Mouse (Mus musculus) forebrain, postnatal 0 days (tissue): ENCODE measurements around the gene Emp3. TPM values are rescaled to one million over a fixed set of nuclear protein-coding genes. Genes with fewer than 3 reads are reported as not detected.

Experiments
- ATAC-seq: fragments of 200-750 bp; cut with Nextera tagmentation; 2 replicates; pipeline ENCODE4 v1.8.0; 2017; ENCODE audit warnings: mild to moderate bottlenecking, moderate library complexity
- DNase-seq: peaks from one replicate; pipeline ENCODE4 v3.0.0-alpha.2; 2015
- H3K27ac ChIP-seq: fragments of 300-500 bp; sonication (generic); 2 replicates; pipeline ENCODE4 v1.5.1; 2014; ENCODE audit warnings: low read depth, mild to moderate bottlenecking, antibody characterized with exemption, low read length, moderate library complexity, mixed read lengths
- H3K27me3 ChIP-seq: fragments of 300-500 bp; sonication (generic); 2 replicates; pipeline ENCODE4 v1.6.1; 2014; ENCODE audit warnings: mild to moderate bottlenecking, low read length, mixed read lengths; ENCODE audit not compliant: insufficient read depth
- H3K36me3 ChIP-seq: fragments of 300-500 bp; sonication (generic); 2 replicates; pipeline ENCODE4 v1.6.1; 2014; ENCODE audit warnings: mild to moderate bottlenecking, moderate library complexity; ENCODE audit not compliant: insufficient read depth
- H3K4me1 ChIP-seq: fragments of 300-500 bp; sonication (generic); 2 replicates; pipeline ENCODE4 v1.6.1; 2014; ENCODE audit warnings: antibody characterized with exemption; ENCODE audit not compliant: insufficient read depth
- H3K4me2 ChIP-seq: fragments of 300-500 bp; sonication (generic); 2 replicates; pipeline ENCODE4 v1.6.1; 2014; ENCODE audit warnings: low read depth, mild to moderate bottlenecking, moderate library complexity
- H3K4me3 ChIP-seq: fragments of 300-500 bp; sonication (generic); 2 replicates; pipeline ENCODE4 v1.5.1; 2014; ENCODE audit warnings: low read depth, low read length, mixed read lengths
- H3K9ac ChIP-seq: fragments of 300-500 bp; sonication (generic); 2 replicates; pipeline ENCODE4 v1.6.1; 2014; ENCODE audit warnings: mild to moderate bottlenecking
- H3K9me3 ChIP-seq: fragments of 300-500 bp; sonication (generic); 2 replicates; pipeline ENCODE4 v1.6.1; 2016; ENCODE audit warnings: low read length
- CTCF ChIP-seq: sonication (generic); IDR thresholded peaks from 2 replicates; pipeline ENCODE4 v1.5.1; 2016; ENCODE audit warnings: antibody characterized with exemption, control low read depth, low read depth
- WGBS: fragments of 180-500 bp; shearing (Covaris S2); extraction: QIAGEN DNeasy Blood & Tissue Kit; methylation state at CpG from one replicate; pipeline ENCODE4 v1.1.7; 2014; 5-methylcytosine and 5-hydroxymethylcytosine counted together
- polyA plus RNA-seq: library from polyadenylated mRNA; unstranded; fragments of >200 nt; fragmentation: Nextera tagmentation; extraction: Ambion mirVana; gene quantifications from 2 replicates; pipeline ENCODE4 v1.2.1, GENCODE M21; 2015
- total RNA-seq: library from RNA; depleted of rRNA; stranded (reverse); fragments of >200 nt; gene quantifications from 2 replicates; pipeline ENCODE4 v1.2.3, GENCODE M21; 2014; rRNA removed

The Emp3 gene
- total and polyA plus RNA-seq, 2 experiments from 2014 or later, result 22.7 to 24.9 TPM

GRCm38 (mm10) chr7:45869787-45870186 is 51.4 kb downstream of the Emp3 start:
- peak overlapping the region; percentile 29; the same call in 1 of the 2 replicates for H3K27ac ChIP-seq
- peaks cover 30% of the 10 kb centered on the region for H3K4me1 ChIP-seq
- H3K4me2 ChIP-seq, result peak overlapping the region; percentile 85
- H3K9ac ChIP-seq, result peak overlapping the region; percentile 61
- peaks cover 5% of the 10 kb centered on the region; the same call in 1 of the 2 replicates for H3K36me3 ChIP-seq
- 3% methylated on average over 14 of the region's 14 CpGs for WGBS
- no peak for DNase-seq
- H3K27me3 ChIP-seq, result no peaks in the 10 kb centered on the region; the same call in 1 of the 2 replicates
- no peak for ATAC-seq
- TF ChIP-seq CTCF, result no peak
- H3K9me3 ChIP-seq, result no peaks in the 10 kb centered on the region
- peak overlapping the region; percentile 39 for H3K4me3 ChIP-seq

- ATAC-seq (no peak), DNase-seq (no peak)
- Histone ChIP-seq H3K27me3 (no peaks in the 10 kb centered on the region; the same call in 1 of the 2 replicates), H3K36me3 (peaks cover 1% of the 10 kb centered on the region; the same call in 1 of the 2 replicates), H3K27ac (peak overlapping the region; percentile 29; the same call in 1 of the 2 replicates), H3K9me3 (no peaks in the 10 kb centered on the region), H3K4me3 (peak overlapping the region; percentile 39), H3K9ac (peak overlapping the region; percentile 61), H3K4me2 (peak overlapping the region; percentile 85), H3K4me1 (peaks cover 30% of the 10 kb centered on the region)
- 23% methylated on average over 8 of the region's 8 CpGs for WGBS
- no peak for TF ChIP-seq CTCF
Observed at GRCm38 (mm10) chr7:45869107-45869670, 52.0 kb downstream of the Emp3 start.

Other genes with a start within 250 kb of the Emp3 start
- gene Ntn5, start 237.4 kb downstream of the Emp3 start, total RNA-seq, result 0.23 and 0.33 TPM in 2 replicates
- gene Ntn5, start 237.4 kb downstream of the Emp3 start, polyA plus RNA-seq, result 0.47 and 0.79 TPM in 2 replicates
- gene Sec1, start 227.0 kb downstream of the Emp3 start, total RNA-seq, result 0.52 and 0.62 TPM in 2 replicates
- gene Sec1, start 227.0 kb downstream of the Emp3 start, polyA plus RNA-seq, result 0.18 and 0.34 TPM in 2 replicates
- 104 and 122 TPM in 2 replicates for gene Car11, start 221.6 kb downstream of the Emp3 start, total RNA-seq
- 92.1 and 102 TPM in 2 replicates for gene Car11, start 221.6 kb downstream of the Emp3 start, polyA plus RNA-seq
- 9.0 and 11.7 TPM in 2 replicates for gene Dbp, start 216.3 kb downstream of the Emp3 start, total RNA-seq
- 6.4 and 6.6 TPM in 2 replicates for gene Dbp, start 216.3 kb downstream of the Emp3 start, polyA plus RNA-seq
- 891 and 1,057 TPM in 2 replicates for gene Rpl18, start 205.9 kb downstream of the Emp3 start, total RNA-seq
- 517 and 655 TPM in 2 replicates for gene Rpl18, start 205.9 kb downstream of the Emp3 start, polyA plus RNA-seq
- 19.6 and 21.5 TPM in 2 replicates for gene Sphk2, start 203.4 kb downstream of the Emp3 start, total RNA-seq
- 16.5 and 18.7 TPM in 2 replicates for gene Sphk2, start 203.4 kb downstream of the Emp3 start, polyA plus RNA-seq
- gene Fam83e, start 200.2 kb downstream of the Emp3 start, total RNA-seq, result 0.31 and 0.33 TPM in 2 replicates
- 0.09 TPM in 1 of 2 replicates, not detected in the other for gene Fam83e, start 200.2 kb downstream of the Emp3 start, polyA plus RNA-seq
- not detected in 2 replicates for gene Spaca4, start 195.6 kb downstream of the Emp3 start, total RNA-seq
- gene Spaca4, start 195.6 kb downstream of the Emp3 start, polyA plus RNA-seq, result not detected in 2 replicates
- gene Lmtk3, start 137.7 kb downstream of the Emp3 start, total RNA-seq, result 128 and 144 TPM in 2 replicates
- gene Lmtk3, start 137.7 kb downstream of the Emp3 start, polyA plus RNA-seq, result 8.9 and 12.5 TPM in 2 replicates
- 6.5 and 8.9 TPM in 2 replicates for gene Sult2b1, start 136.7 kb downstream of the Emp3 start, total RNA-seq
- gene Sult2b1, start 136.7 kb downstream of the Emp3 start, polyA plus RNA-seq, result 9.6 and 10.0 TPM in 2 replicates
- 253 and 270 TPM in 2 replicates for gene Cyth2, start 106.8 kb downstream of the Emp3 start, total RNA-seq
- 282 and 317 TPM in 2 replicates for gene Cyth2, start 106.8 kb downstream of the Emp3 start, polyA plus RNA-seq
- 0.54 and 1.00 TPM in 2 replicates for gene Kcnj14, start 96.6 kb downstream of the Emp3 start, total RNA-seq
- 0.48 and 1.1 TPM in 2 replicates for gene Kcnj14, start 96.6 kb downstream of the Emp3 start, polyA plus RNA-seq
- gene Grwd1, start 90.5 kb downstream of the Emp3 start, total RNA-seq, result 39.3 and 41.8 TPM in 2 replicates
- gene Grwd1, start 90.5 kb downstream of the Emp3 start, polyA plus RNA-seq, result 55.9 and 60.7 TPM in 2 replicates
- gene Kdelr1, start 48.6 kb downstream of the Emp3 start, total RNA-seq, result 129 TPM in 2 replicates
- 45.8 and 49.6 TPM in 2 replicates for gene Kdelr1, start 48.6 kb downstream of the Emp3 start, polyA plus RNA-seq
- 9.0 and 12.9 TPM in 2 replicates for gene Grin2d, start 43.0 kb downstream of the Emp3 start, total RNA-seq
- gene Grin2d, start 43.0 kb downstream of the Emp3 start, polyA plus RNA-seq, result 1.9 and 3.4 TPM in 2 replicates
- gene Syngr4, start 24.7 kb downstream of the Emp3 start, total RNA-seq, result 0.31 TPM in 1 of 2 replicates, not detected in the other
- gene Syngr4, start 24.7 kb downstream of the Emp3 start, polyA plus RNA-seq, result 0.40 TPM in 2 replicates
- 22.1 and 29.7 TPM in 2 replicates for gene Tmem143, start 24.5 kb downstream of the Emp3 start, total RNA-seq
- gene Tmem143, start 24.5 kb downstream of the Emp3 start, polyA plus RNA-seq, result 4.9 and 5.7 TPM in 2 replicates
- 4.3 and 5.8 TPM in 2 replicates for gene Ccdc114, start 2.7 kb upstream of the Emp3 start, total RNA-seq
- gene Ccdc114, start 2.7 kb upstream of the Emp3 start, polyA plus RNA-seq, result 3.1 and 5.1 TPM in 2 replicates
- 0.54 and 0.62 TPM in 2 replicates for gene Abcc6, start 108.9 kb upstream of the Emp3 start, total RNA-seq
- 0.11 and 0.34 TPM in 2 replicates for gene Abcc6, start 108.9 kb upstream of the Emp3 start, polyA plus RNA-seq
- gene Nomo1, start 112.3 kb upstream of the Emp3 start, total RNA-seq, result 40.5 and 41.1 TPM in 2 replicates
- 27.3 and 32.9 TPM in 2 replicates for gene Nomo1, start 112.3 kb upstream of the Emp3 start, polyA plus RNA-seq
- 13.1 TPM in 2 replicates for gene Kcnj11, start 179.4 kb upstream of the Emp3 start, total RNA-seq
- 2.6 TPM in 2 replicates for gene Kcnj11, start 179.4 kb upstream of the Emp3 start, polyA plus RNA-seq